Mouse (Mus musculus) spleen, adult 2 months (tissue): Measurements from ENCODE around the gene Cnst.

ENCODE experiments used
- CTCF ChIP-seq: fragments of 200-500 bp; IDR thresholded peaks from 2 replicates; pipeline ENCODE4 v1.5.1; 2011; ENCODE audit warnings: mild to moderate bottlenecking, inconsistent platforms; ENCODE audit not compliant: insufficient read depth, insufficient read length, insufficient replicate concordance; ENCODE audit errors: extremely low read depth
- POLR2A ChIP-seq: fragments of 200-500 bp; IDR thresholded peaks from 2 replicates; pipeline ENCODE4 v1.6.1; 2011; ENCODE audit warnings: low read depth, low read length, inconsistent platforms

- no peak for TF ChIP-seq CTCF
- TF ChIP-seq POLR2A, result no peak
These were observed 24.3 kb downstream of the Cnst start for GRCm38 (mm10) chr1:179570482-179570881.
